Mouse (Mus musculus) brain, embryonic 18.5 days (tissue): Measurements from ENCODE around the gene Vwa8.

Source experiments
- DNase-seq: peaks from one replicate; pipeline ENCODE4 v3.0.0-alpha.2; 2012; ENCODE audit warnings: low read depth, low spot score

The Vwa8 gene

GRCm38 (mm10) chr14:79143696-79144095 is 294.8 kb downstream of the Vwa8 start:
- DNase-seq: no peak

- DNase-seq: no peak
Measured at GRCm38 (mm10) chr14:79144278-79145224, 295.7 kb downstream of the Vwa8 start.

- no peak for DNase-seq
Measured at GRCm38 (mm10) chr14:79151711-79152110, 302.9 kb downstream of the Vwa8 start.

- DNase-seq: no peak
Measured at GRCm38 (mm10) chr14:79153896-79154295, 305.0 kb downstream of the Vwa8 start.

GRCm38 (mm10) chr14:79154961-79155360 is 306.1 kb downstream of the Vwa8 start:
- DNase-seq: no peak

GRCm38 (mm10) chr14:79156526-79157411 is 307.9 kb downstream of the Vwa8 start:
- DNase-seq: no peak

GRCm38 (mm10) chr14:79157451-79158218 is 308.8 kb downstream of the Vwa8 start:
- DNase-seq: no peak

- DNase-seq: no peak
Measured at GRCm38 (mm10) chr14:79158219-79158521, 309.3 kb downstream of the Vwa8 start.

GRCm38 (mm10) chr14:79158673-79159200 is 309.9 kb downstream of the Vwa8 start:
- no peak for DNase-seq

- no peak for DNase-seq
Measured at GRCm38 (mm10) chr14:79159451-79159850, 310.6 kb downstream of the Vwa8 start.

GRCm38 (mm10) chr14:79160486-79160885 is 311.6 kb downstream of the Vwa8 start:
- DNase-seq: no peak

GRCm38 (mm10) chr14:79160966-79161365 is 312.1 kb downstream of the Vwa8 start:
- no peak for DNase-seq

- no peak for DNase-seq
Measured at GRCm38 (mm10) chr14:79161741-79162140, 312.9 kb downstream of the Vwa8 start.

GRCm38 (mm10) chr14:79162678-79163077 is 313.8 kb downstream of the Vwa8 start:
- no peak for DNase-seq

- DNase-seq: no peak
Measured at GRCm38 (mm10) chr14:79164334-79164733, 315.5 kb downstream of the Vwa8 start.

- DNase-seq: no peak
Measured at GRCm38 (mm10) chr14:79164925-79165324, 316.1 kb downstream of the Vwa8 start.

- no peak for DNase-seq
Measured at GRCm38 (mm10) chr14:79174526-79174925, 325.7 kb downstream of the Vwa8 start.

- no peak for DNase-seq
Measured at GRCm38 (mm10) chr14:79177754-79178153, 328.9 kb downstream of the Vwa8 start.

GRCm38 (mm10) chr14:79178247-79178646 is 329.4 kb downstream of the Vwa8 start:
- no peak for DNase-seq

- no peak for DNase-seq
Measured at GRCm38 (mm10) chr14:79180078-79180730, 331.4 kb downstream of the Vwa8 start.

- DNase-seq: no peak
Measured at GRCm38 (mm10) chr14:79181748-79182147, 332.9 kb downstream of the Vwa8 start.
